10 mouse cellular contexts compared by ENCODE assay signal in the genomic region with DNA sequence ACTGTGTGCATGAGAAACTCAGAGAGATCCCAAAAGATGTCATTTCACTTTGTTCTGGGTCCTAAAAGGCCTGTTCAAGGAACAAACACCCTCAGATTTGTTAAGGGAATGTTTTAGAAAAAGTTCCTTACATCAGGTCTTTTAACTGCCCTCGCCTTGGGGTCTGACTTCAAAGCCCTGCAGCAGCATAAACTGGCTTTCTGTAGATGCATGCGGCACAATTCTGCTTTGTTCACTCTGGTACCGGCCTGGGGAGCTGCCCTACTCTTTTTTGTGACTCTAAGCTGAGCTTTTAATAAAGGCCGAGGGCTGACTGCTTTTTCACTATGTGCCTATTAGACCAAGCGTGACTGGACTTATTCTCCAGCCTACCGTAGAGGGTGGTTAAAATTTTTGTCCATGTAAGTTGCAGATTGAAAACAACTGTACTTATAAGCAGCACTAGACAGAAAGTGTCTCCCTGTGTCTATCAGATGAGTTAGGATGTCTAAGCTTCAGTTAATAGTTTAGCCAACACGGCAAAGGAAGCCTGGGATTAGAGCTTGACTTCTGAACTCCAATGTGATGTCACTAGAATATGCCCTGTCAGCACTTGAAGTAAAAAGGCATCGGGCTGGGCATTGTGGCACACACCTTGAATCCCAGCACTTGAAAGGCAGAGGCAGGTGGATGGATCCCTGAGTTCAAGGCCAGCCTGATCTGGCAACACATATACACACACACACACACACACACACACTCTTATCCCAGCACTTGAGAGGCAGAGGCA. TPM values are rescaled to one million over a fixed set of nuclear protein-coding genes. Genes with fewer than 3 reads are reported as not detected.
DNase-seq lines count a peak whose midpoint lies in the region; ATAC-seq and TF ChIP-seq lines count a peak whose summit lies in the region.
"Had no signal": no experiment of that assay in that cellular context is flagged by ENCODE, and none has a peak within 500 bp of the region (broad histone marks: within the 10 kb centered on the region; RNA-seq: fewer than 3 reads in every experiment).

No protein-coding gene starts in this region.

- no peak for TF ChIP-seq CTCF in layer of hippocampus, adult 2 months (conservative IDR thresholded peaks at IDR 0.05)
- no peak for TF ChIP-seq CTCF in stomach, postnatal 0 days (IDR thresholded peaks at IDR 0.05; ENCODE audit: low read depth)

- H3K9me3 ChIP-seq in forebrain, embryonic 13.5 days (replicated peaks): no peaks in the 10 kb centered on the region
- H3K9me3 ChIP-seq in stomach, postnatal 0 days (ENCODE audit: control insufficient read depth, low read length): no peaks in the 10 kb centered on the region

- peak overlapping the region; percentile 37; the same call in 1 of the 2 replicates for H3K27ac ChIP-seq in layer of hippocampus, adult 2 months
- H3K27ac ChIP-seq in forebrain, embryonic 13.5 days: peak overlapping the region; percentile 65
- peak overlapping the region; percentile 49 for H3K27ac ChIP-seq in stomach, postnatal 0 days (replicated peaks)
- H3K27ac ChIP-seq: liver, embryonic 14.5 days had no signal

- H3K27me3 ChIP-seq in forebrain, embryonic 13.5 days: no peaks in the 10 kb centered on the region
- H3K27me3 ChIP-seq in stomach, postnatal 0 days (ENCODE audit: control insufficient read depth, insufficient read depth, low read length): no peaks in the 10 kb centered on the region

- 0 out of 2 replicates have a peak overlapping the region, but pooled peaks have one; percentile 10 for H3K4me2 ChIP-seq in forebrain, embryonic 13.5 days
- no peak overlapping the region for H3K4me2 ChIP-seq in stomach, postnatal 0 days (replicated peaks; ENCODE audit: low read depth)

- TF ChIP-seq EP300 in stomach, postnatal 0 days (optimal IDR thresholded peaks at IDR 0.05): no peak

- WGBS in forebrain, embryonic 13.5 days: 11% methylated on average over 8 of the region's 8 CpGs
- WGBS in stomach, postnatal 0 days: 81% methylated on average over 8 of the region's 8 CpGs

- no peak for ATAC-seq in forebrain, embryonic 13.5 days
- ATAC-seq in stomach, postnatal 0 days (ENCODE audit: low FRiP score, low TSS enrichment): no peak
- no peak for ATAC-seq in cerebellum, adult (ENCODE audit: insufficient number of reproducible peaks, low FRiP score, low TSS enrichment)
- ATAC-seq in CD4-positive, CD25-positive, alpha-beta regulatory T cell, adult 4 months: no peak

- H3K36me3 ChIP-seq in forebrain, embryonic 13.5 days (ENCODE audit: poor library complexity, severe bottlenecking): peaks cover 50% of the 10 kb centered on the region
- H3K36me3 ChIP-seq in stomach, postnatal 0 days (ENCODE audit: control insufficient read depth, insufficient read depth, low read length): peaks cover 3% of the 10 kb centered on the region; the same call in 1 of the 2 replicates

- DNase-seq in layer of hippocampus, adult 2 months (ENCODE audit: low spot score in 2 of 2): no peak
- DNase-seq in layer of hippocampus, postnatal 36 days: no peak
- peak; percentile 49 to 73 for DNase-seq in kidney, postnatal 36 days
- no peak for DNase-seq in stomach, postnatal 0 days (ENCODE audit: low spot score)
- DNase-seq in left cerebral cortex, adult 18-20 months (ENCODE audit: low spot score in 2 of 2): no peak
- DNase-seq: heart, adult 18-20 months had no signal

- no peak overlapping the region for H3K4me3 ChIP-seq in layer of hippocampus, adult 2 months
- H3K4me3 ChIP-seq in forebrain, embryonic 13.5 days: no peak overlapping the region
- H3K4me3 ChIP-seq in stomach, postnatal 0 days (ENCODE audit: low read depth, low read length): no peak overlapping the region

- H3K4me1 ChIP-seq in forebrain, embryonic 13.5 days: peaks cover 13% of the 10 kb centered on the region
- H3K4me1 ChIP-seq in stomach, postnatal 0 days (replicated peaks; ENCODE audit: control insufficient read depth, insufficient read depth): no peaks in the 10 kb centered on the region

- peak overlapping the region; percentile 30; the same call in 1 of the 2 replicates for H3K9ac ChIP-seq in forebrain, embryonic 13.5 days
- H3K9ac ChIP-seq in stomach, postnatal 0 days (ENCODE audit: low read length): no peak overlapping the region
- H3K9ac ChIP-seq: liver, embryonic 14.5 days had no signal

RNA-seq across cellular contexts. Expression of a gene that starts 15.6 kb away (rescaled TPM):
- total RNA-seq in layer of hippocampus, adult 2 months (2021): 10 to 100 TPM; 85.5 to 86.1 TPM
- total RNA-seq in layer of hippocampus, postnatal 36 days (2021): 10 to 100 TPM; 86.9 to 93.2 TPM
- polyA plus RNA-seq in forebrain, embryonic 13.5 days (2015; fragmentation: Nextera tagmentation; extraction: Ambion mirVana): 120 and 124 TPM in 2 replicates
- polyA plus RNA-seq in stomach, postnatal 0 days (2015; fragmentation: Nextera tagmentation; extraction: Ambion mirVana): 77.5 and 77.6 TPM in 2 replicates
- 10 to 100 TPM; 69.6 to 74.9 TPM for total RNA-seq in left cerebral cortex, adult 18-20 months (2021)
- 10 to 100 TPM; 94.0 to 96.9 TPM for polyA plus RNA-seq in CD4-positive, CD25-positive, alpha-beta regulatory T cell, adult 4 months (2017; shearing (Covaris generic))

RNA-seq across cellular contexts. Expression of a gene that starts 15.6 kb away (rescaled TPM):
- 10 to 100 TPM; 25.9 to 26.3 TPM for total RNA-seq in layer of hippocampus, adult 2 months (2021)
- total RNA-seq in layer of hippocampus, postnatal 36 days (2021): 10 to 100 TPM; 29.5 to 30.0 TPM
- polyA plus RNA-seq in forebrain, embryonic 13.5 days (2015; fragmentation: Nextera tagmentation; extraction: Ambion mirVana): 126 and 139 TPM in 2 replicates
- 131 and 138 TPM in 2 replicates for polyA plus RNA-seq in stomach, postnatal 0 days (2015; fragmentation: Nextera tagmentation; extraction: Ambion mirVana)
- 10 to 100 TPM; 28.7 to 33.7 TPM for total RNA-seq in left cerebral cortex, adult 18-20 months (2021)
- polyA plus RNA-seq in CD4-positive, CD25-positive, alpha-beta regulatory T cell, adult 4 months (2017; shearing (Covaris generic)): 100 to 1,000 TPM; 142 to 150 TPM

RNA-seq across cellular contexts. Expression of a gene that starts 41.3 kb away (rescaled TPM):
- total RNA-seq in layer of hippocampus, adult 2 months (2021): 1 to 10 TPM; 4.6 to 6.9 TPM
- 1 to 10 TPM; 5.5 to 6.0 TPM for total RNA-seq in layer of hippocampus, postnatal 36 days (2021)
- 2.7 and 3.1 TPM in 2 replicates for polyA plus RNA-seq in forebrain, embryonic 13.5 days (2015; fragmentation: Nextera tagmentation; extraction: Ambion mirVana)
- 1.5 TPM in 2 replicates for polyA plus RNA-seq in stomach, postnatal 0 days (2015; fragmentation: Nextera tagmentation; extraction: Ambion mirVana)
- 1 to 10 TPM; 3.7 to 4.4 TPM for total RNA-seq in left cerebral cortex, adult 18-20 months (2021)
- polyA plus RNA-seq in CD4-positive, CD25-positive, alpha-beta regulatory T cell, adult 4 months (2017; shearing (Covaris generic)): 1 to 10 TPM; 1.5 to 2.6 TPM

RNA-seq across cellular contexts. Expression of a gene that starts 47.2 kb away (rescaled TPM):
- total RNA-seq in layer of hippocampus, adult 2 months (2021): under 1 TPM; 0.47 to 0.61 TPM
- under 1 TPM; 0.90 to 0.91 TPM for total RNA-seq in layer of hippocampus, postnatal 36 days (2021)
- polyA plus RNA-seq in forebrain, embryonic 13.5 days (2015; fragmentation: Nextera tagmentation; extraction: Ambion mirVana): 2.4 and 4.1 TPM in 2 replicates
- polyA plus RNA-seq in stomach, postnatal 0 days (2015; fragmentation: Nextera tagmentation; extraction: Ambion mirVana): 11.8 and 13.2 TPM in 2 replicates
- total RNA-seq in left cerebral cortex, adult 18-20 months (2021): 1 to 10 TPM; 2.5 to 2.7 TPM
- under 1 TPM in 1 of 2 experiments, not detected in 1; 0.81 TPM for polyA plus RNA-seq in CD4-positive, CD25-positive, alpha-beta regulatory T cell, adult 4 months (2017; shearing (Covaris generic))

RNA-seq across cellular contexts. Expression of a gene that starts 50.8 kb away (rescaled TPM):
- 100 to 1,000 TPM; 195 to 201 TPM for total RNA-seq in layer of hippocampus, adult 2 months (2021)
- 100 to 1,000 TPM; 194 to 206 TPM for total RNA-seq in layer of hippocampus, postnatal 36 days (2021)
- 357 and 381 TPM in 2 replicates for polyA plus RNA-seq in forebrain, embryonic 13.5 days (2015; fragmentation: Nextera tagmentation; extraction: Ambion mirVana)
- polyA plus RNA-seq in stomach, postnatal 0 days (2015; fragmentation: Nextera tagmentation; extraction: Ambion mirVana): 827 and 843 TPM in 2 replicates
- 100 to 1,000 TPM; 158 to 163 TPM for total RNA-seq in left cerebral cortex, adult 18-20 months (2021)
- polyA plus RNA-seq in CD4-positive, CD25-positive, alpha-beta regulatory T cell, adult 4 months (2017; shearing (Covaris generic)): 100 to 1,000 TPM; 439 to 492 TPM

Comparison
In these comparisons a context has a peak if more than half of its experiments do, and no peak if none do; other contexts are left out.
1. DNase-seq: peak in kidney, postnatal 36 days (2 of 2); none in layer of hippocampus, adult 2 months (0 of 2), layer of hippocampus, postnatal 36 days (0 of 2), stomach, postnatal 0 days (single experiment) and left cerebral cortex, adult 18-20 months (0 of 2).
2. Peak in every context shown above with its lines, with median percentiles within 50 percentile points of each other: H3K27ac ChIP-seq.